Mouse (Mus musculus): ENCODE data around the gene Efr3b.
"Not testable (repeated sequence)": the region's sequence is repeated elsewhere in the genome, so short reads cannot be mapped to it uniquely, and the experiment has no call there.

Gene Efr3b

GRCm38 (mm10) chr12:3930090-3930865 is 108.4 kb downstream of the Efr3b start:
- in situ Hi-C loops (cut with MboI; ENCODE audit: low pct_unique_long_range_greater_than_20kb in 1 of 2, low sequenced_read_pairs in 2 of 2, unreplicated experiment in 1 of 2): not testable (repeated sequence)

- in situ Hi-C loops (cut with MboI; ENCODE audit: low pct_unique_long_range_greater_than_20kb in 1 of 2, low sequenced_read_pairs in 2 of 2, unreplicated experiment in 1 of 2): loop anchor here (5.0 to 10.0 kb wide), 2 partner anchors 146 to 153 kb away; partner anchors contain the start of gene Dnajc27 (in 1 of the 2)
These were observed 109.9 kb downstream of the Efr3b start for GRCm38 (mm10) chr12:3928841-3929240.

GRCm38 (mm10) chr12:3926127-3926526 is 112.6 kb downstream of the Efr3b start:
- in situ Hi-C loops (cut with MboI; ENCODE audit: low pct_unique_long_range_greater_than_20kb in 1 of 2, low sequenced_read_pairs in 2 of 2, unreplicated experiment in 1 of 2): loop anchor here (5.0 to 10.0 kb wide), 2 partner anchors 149 to 156 kb away; partner anchors contain the start of gene Dnajc27 (in 1 of the 2)

- in situ Hi-C loops (cut with MboI; ENCODE audit: low pct_unique_long_range_greater_than_20kb in 1 of 2, low sequenced_read_pairs in 2 of 2, unreplicated experiment in 1 of 2): no loop called here
These were observed 119.3 kb downstream of the Efr3b start for GRCm38 (mm10) chr12:3919423-3919822.

GRCm38 (mm10) chr12:3918577-3918976 is 120.1 kb downstream of the Efr3b start:
- in situ Hi-C loops (cut with MboI; ENCODE audit: low pct_unique_long_range_greater_than_20kb in 1 of 2, low sequenced_read_pairs in 2 of 2, unreplicated experiment in 1 of 2): no loop called here

- in situ Hi-C loops (cut with MboI; ENCODE audit: low pct_unique_long_range_greater_than_20kb in 1 of 2, low sequenced_read_pairs in 2 of 2, unreplicated experiment in 1 of 2): no loop called here
These were observed 120.9 kb downstream of the Efr3b start for GRCm38 (mm10) chr12:3917668-3918341.

- in situ Hi-C loops (cut with MboI; ENCODE audit: low pct_unique_long_range_greater_than_20kb in 1 of 2, low sequenced_read_pairs in 2 of 2, unreplicated experiment in 1 of 2): no loop called here
These were observed 122.9 kb downstream of the Efr3b start for GRCm38 (mm10) chr12:3915852-3916251.

Data from mouse embryonic stem cell (cell line).